Mouse (Mus musculus) adrenal gland, adult 18-20 months (tissue): ENCODE data around the gene Arl5a. TPM values are rescaled to one million over a fixed set of nuclear protein-coding genes. Genes with fewer than 3 reads are reported as not detected.

Experiments used
- DNase-seq, 2 experiments: peaks; one replicate each; pipeline ENCODE4 v3.0.0; 2021 to 2022; ENCODE audit warnings: low spot score in 2 of 2
- total RNA-seq, 2 experiments: library from RNA; stranded (reverse); gene quantifications; 1 replicate in 1 of 2; 2 replicates in 1 of 2; pipeline ENCODE4 v1.2.3; 2021

Arl5a gene
- total RNA-seq, 2 experiments from 2014 or later, result 39.9 to 62.6 TPM

GRCm38 (mm10) chr2:52367665-52368064, 57.0 kb downstream of the Arl5a start:
- no peak for DNase-seq

GRCm38 (mm10) chr2:52367248-52367647, 57.5 kb downstream of the Arl5a start:
- no peak for DNase-seq

GRCm38 (mm10) chr2:52361086-52361485, 63.6 kb downstream of the Arl5a start:
- no peak for DNase-seq

GRCm38 (mm10) chr2:52359722-52360121, 65.0 kb downstream of the Arl5a start:
- DNase-seq, result no peak

- no peak for DNase-seq
Measured at GRCm38 (mm10) chr2:52358156-52358555, 66.5 kb downstream of the Arl5a start.

GRCm38 (mm10) chr2:52351029-52351428, 73.7 kb downstream of the Arl5a start:
- no peak for DNase-seq

Other genes starting within 250 kb of the Arl5a start
- 1 to 10 TPM; 2.9 to 7.0 TPM for gene Neb, start 46.4 kb downstream of the Arl5a start, total RNA-seq